Mouse (Mus musculus): ENCODE measurements around the gene Ptprm. TPM values are rescaled to one million over a fixed set of nuclear protein-coding genes. Genes with fewer than 3 reads are reported as not detected.

The Ptprm gene
- polyA plus RNA-seq, 1 experiment = 4.6 TPM

DNA sequence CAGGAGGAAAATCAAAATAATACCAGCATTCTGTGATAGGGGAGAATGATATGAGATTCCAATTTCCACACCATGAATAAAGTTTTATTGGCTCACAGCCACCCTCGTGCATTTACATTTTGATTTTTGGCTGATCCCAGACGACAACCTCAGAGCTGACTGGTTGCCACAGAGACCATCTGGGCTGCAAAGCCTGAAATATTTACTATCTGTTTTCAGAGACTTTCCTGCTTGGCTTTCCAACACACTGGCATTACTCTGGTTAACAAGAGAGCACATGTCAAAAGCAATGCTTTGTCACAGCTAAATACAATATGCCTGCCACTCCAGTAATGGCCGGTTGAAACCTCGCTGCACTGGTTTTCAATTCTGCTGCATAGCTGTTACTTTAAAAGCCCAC lies 269.8 kb downstream of the Ptprm start:
- H3K27ac ChIP-seq (ENCODE audit: control insufficient read depth, insufficient read depth, low read depth, low read length) = no peak overlapping the region
- no peaks in the 10 kb centered on the region for H3K4me1 ChIP-seq (ENCODE audit: control insufficient read depth, insufficient read depth, low read length)
- TF ChIP-seq CTCF (IDR thresholded peaks at IDR 0.05; ENCODE audit: control insufficient read depth, insufficient read depth, insufficient replicate concordance, low read depth, low read length) (no peak), POLR2A (IDR thresholded peaks at IDR 0.05; ENCODE audit: control insufficient read depth, low read depth, low read length) (no peak)
- H3K4me3 ChIP-seq (ENCODE audit: control insufficient read depth, low read depth, low read length) = no peak overlapping the region
- no peaks in the 10 kb centered on the region for H3K36me3 ChIP-seq (ENCODE audit: control insufficient read depth, insufficient read depth, low read length)
- no peaks in the 10 kb centered on the region for H3K27me3 ChIP-seq (ENCODE audit: control insufficient read depth, insufficient read depth, low read length)

DNA sequence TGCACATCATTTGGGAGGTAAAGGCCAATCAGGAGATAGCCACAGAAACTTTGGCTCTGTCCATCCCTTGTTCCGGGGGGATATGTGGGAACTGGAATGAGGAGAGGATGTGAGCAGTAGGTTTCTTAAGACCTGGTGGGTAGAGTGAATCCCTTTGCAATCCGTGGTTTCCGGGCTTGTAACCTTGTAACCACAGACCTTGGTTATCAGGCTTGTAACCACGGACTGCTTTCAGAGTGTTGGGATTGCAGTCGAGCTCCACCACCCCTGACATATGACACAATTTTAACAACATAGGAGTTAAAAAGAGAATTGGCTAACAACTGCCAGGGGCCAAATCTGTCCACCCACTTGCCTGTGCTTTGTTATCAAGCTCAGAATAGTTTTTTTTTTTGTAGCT lies 270.2 kb downstream of the Ptprm start:
- no peaks in the 10 kb centered on the region for H3K4me1 ChIP-seq (ENCODE audit: control insufficient read depth, insufficient read depth, low read length)
- no peak overlapping the region for H3K27ac ChIP-seq (ENCODE audit: control insufficient read depth, insufficient read depth, low read depth, low read length)
- TF ChIP-seq CTCF (IDR thresholded peaks at IDR 0.05; ENCODE audit: control insufficient read depth, insufficient read depth, insufficient replicate concordance, low read depth, low read length) (no peak), POLR2A (IDR thresholded peaks at IDR 0.05; ENCODE audit: control insufficient read depth, low read depth, low read length) (no peak)
- H3K4me3 ChIP-seq (ENCODE audit: control insufficient read depth, low read depth, low read length) = no peak overlapping the region
- H3K27me3 ChIP-seq (ENCODE audit: control insufficient read depth, insufficient read depth, low read length) = no peaks in the 10 kb centered on the region
- no peaks in the 10 kb centered on the region for H3K36me3 ChIP-seq (ENCODE audit: control insufficient read depth, insufficient read depth, low read length)

DNA sequence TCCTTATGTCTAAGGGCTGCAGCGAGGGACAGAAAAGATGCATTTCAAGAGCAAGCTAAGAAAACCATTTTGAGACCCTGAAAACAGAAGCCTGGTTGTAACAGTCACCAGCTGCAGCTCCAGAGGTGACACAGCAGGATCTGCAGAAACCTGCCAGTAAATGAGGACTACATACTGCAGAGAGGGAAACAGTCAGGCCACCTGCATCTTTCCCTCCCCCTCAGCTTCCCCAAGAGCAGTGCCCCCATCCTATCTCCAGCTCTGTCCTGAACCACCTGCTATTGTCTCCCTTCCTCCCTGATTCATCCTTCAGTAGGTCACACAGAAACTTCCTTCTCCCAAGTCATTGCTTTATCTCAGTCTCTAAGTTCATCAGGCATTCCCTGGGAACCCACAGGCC lies 274.7 kb downstream of the Ptprm start:
- Histone ChIP-seq H3K27ac (ENCODE audit: control insufficient read depth, insufficient read depth, low read depth, low read length) (no peak overlapping the region), H3K4me3 (ENCODE audit: control insufficient read depth, low read depth, low read length) (no peak overlapping the region), H3K4me1 (ENCODE audit: control insufficient read depth, insufficient read depth, low read length) (no peaks in the 10 kb centered on the region), H3K27me3 (ENCODE audit: control insufficient read depth, insufficient read depth, low read length) (no peaks in the 10 kb centered on the region), H3K36me3 (ENCODE audit: control insufficient read depth, insufficient read depth, low read length) (no peaks in the 10 kb centered on the region)
- no peak for TF ChIP-seq POLR2A (IDR thresholded peaks at IDR 0.05; ENCODE audit: control insufficient read depth, low read depth, low read length)
- TF ChIP-seq CTCF (IDR thresholded peaks at IDR 0.05; ENCODE audit: control insufficient read depth, insufficient read depth, insufficient replicate concordance, low read depth, low read length) = no peak

DNA sequence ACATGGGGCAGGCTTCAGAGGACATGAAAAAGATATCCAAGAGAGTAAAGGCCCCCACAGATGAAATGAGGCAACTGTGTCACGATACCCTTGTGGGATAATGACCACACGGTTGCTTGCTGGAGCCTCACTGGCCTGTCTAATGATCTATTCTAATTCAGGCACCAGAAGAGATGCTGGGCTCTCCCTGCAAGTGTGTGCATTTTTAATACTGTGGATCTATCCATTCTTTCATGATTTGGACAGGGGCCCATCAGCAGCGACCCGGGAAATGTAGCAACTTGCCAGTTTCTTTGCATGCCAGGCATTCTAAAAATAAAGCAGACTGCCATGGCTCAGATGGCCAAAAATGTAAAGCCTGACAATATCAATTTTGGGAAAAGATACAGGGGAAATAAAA lies 280.7 kb downstream of the Ptprm start:
- Histone ChIP-seq H3K27ac (ENCODE audit: control insufficient read depth, insufficient read depth, low read depth, low read length) (no peak overlapping the region), H3K4me1 (ENCODE audit: control insufficient read depth, insufficient read depth, low read length) (no peaks in the 10 kb centered on the region), H3K4me3 (ENCODE audit: control insufficient read depth, low read depth, low read length) (no peak overlapping the region), H3K36me3 (ENCODE audit: control insufficient read depth, insufficient read depth, low read length) (no peaks in the 10 kb centered on the region), H3K27me3 (ENCODE audit: control insufficient read depth, insufficient read depth, low read length) (no peaks in the 10 kb centered on the region)
- TF ChIP-seq CTCF (IDR thresholded peaks at IDR 0.05; ENCODE audit: control insufficient read depth, insufficient read depth, insufficient replicate concordance, low read depth, low read length) (no peak), POLR2A (IDR thresholded peaks at IDR 0.05; ENCODE audit: control insufficient read depth, low read depth, low read length) (no peak)

DNA sequence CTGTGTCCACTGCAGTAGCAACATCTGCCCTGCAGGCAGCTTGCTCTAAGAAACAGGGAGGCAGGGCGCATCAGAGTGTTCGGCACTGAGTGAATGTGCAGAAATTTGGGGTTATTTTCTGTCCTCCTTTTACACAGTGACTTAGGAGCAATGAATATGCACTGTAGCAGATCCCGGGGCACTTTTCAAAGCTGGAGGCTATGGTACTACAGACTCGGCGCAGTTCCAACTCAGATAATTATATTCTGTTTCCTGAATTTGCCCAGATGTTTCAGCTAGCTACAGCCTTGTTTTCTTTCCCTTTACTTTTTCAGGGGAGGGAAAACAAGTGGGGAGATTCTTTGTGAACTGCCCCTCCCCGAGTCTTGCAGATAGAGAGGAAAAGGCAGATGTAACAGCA lies 281.1 kb downstream of the Ptprm start:
- no peak for TF ChIP-seq POLR2A (IDR thresholded peaks at IDR 0.05; ENCODE audit: control insufficient read depth, low read depth, low read length)
- TF ChIP-seq CTCF (IDR thresholded peaks at IDR 0.05; ENCODE audit: control insufficient read depth, insufficient read depth, insufficient replicate concordance, low read depth, low read length) = no peak
- no peaks in the 10 kb centered on the region for H3K36me3 ChIP-seq (ENCODE audit: control insufficient read depth, insufficient read depth, low read length)
- no peak overlapping the region for H3K4me3 ChIP-seq (ENCODE audit: control insufficient read depth, low read depth, low read length)
- H3K4me1 ChIP-seq (ENCODE audit: control insufficient read depth, insufficient read depth, low read length) = no peaks in the 10 kb centered on the region
- no peaks in the 10 kb centered on the region for H3K27me3 ChIP-seq (ENCODE audit: control insufficient read depth, insufficient read depth, low read length)
- H3K27ac ChIP-seq (ENCODE audit: control insufficient read depth, insufficient read depth, low read depth, low read length) = no peak overlapping the region

DNA sequence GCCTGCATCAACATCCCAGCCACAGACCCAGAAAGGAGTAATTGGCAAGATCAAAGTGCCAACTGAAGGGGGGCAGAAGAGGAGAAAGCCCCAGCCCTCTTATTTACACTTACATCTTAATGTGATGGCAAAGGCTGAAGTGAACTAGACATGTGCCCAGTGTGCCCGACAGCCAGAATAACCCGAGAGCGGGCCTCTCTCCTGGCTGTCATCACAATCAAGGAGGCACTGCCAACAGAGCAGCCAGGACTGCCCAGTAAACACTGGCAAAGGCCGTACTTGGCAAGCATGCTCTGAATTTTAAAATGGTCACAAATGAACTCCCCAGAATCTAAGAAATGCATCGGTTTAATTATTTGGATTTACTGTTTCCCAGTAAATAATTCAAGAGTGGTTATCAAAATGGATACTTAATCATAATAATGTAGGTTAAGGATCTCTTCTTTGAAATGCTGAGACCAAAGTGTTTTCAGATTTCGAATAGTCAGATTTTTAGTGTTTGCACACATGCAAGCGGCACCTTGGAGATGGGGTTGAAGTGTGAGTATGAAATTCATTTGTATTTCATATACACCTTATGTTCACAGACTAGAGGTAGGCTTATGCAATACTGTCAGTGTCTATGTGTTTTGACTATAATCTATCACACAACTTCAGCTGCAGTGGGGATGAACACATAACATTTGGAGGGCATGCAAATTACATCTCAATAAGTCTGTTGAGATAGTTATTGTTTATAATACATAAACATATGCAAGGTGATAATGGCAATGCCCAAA lies 282.8 kb downstream of the Ptprm start:
- no peaks in the 10 kb centered on the region for H3K36me3 ChIP-seq (ENCODE audit: control insufficient read depth, insufficient read depth, low read length)
- H3K4me3 ChIP-seq (ENCODE audit: control insufficient read depth, low read depth, low read length) = no peak overlapping the region
- H3K27me3 ChIP-seq (ENCODE audit: control insufficient read depth, insufficient read depth, low read length) = no peaks in the 10 kb centered on the region
- H3K4me1 ChIP-seq (ENCODE audit: control insufficient read depth, insufficient read depth, low read length) = no peaks in the 10 kb centered on the region
- H3K27ac ChIP-seq (ENCODE audit: control insufficient read depth, insufficient read depth, low read depth, low read length) = no peak overlapping the region
- TF ChIP-seq CTCF (IDR thresholded peaks at IDR 0.05; ENCODE audit: control insufficient read depth, insufficient read depth, insufficient replicate concordance, low read depth, low read length) = no peak
- no peak for TF ChIP-seq POLR2A (IDR thresholded peaks at IDR 0.05; ENCODE audit: control insufficient read depth, low read depth, low read length)

DNA sequence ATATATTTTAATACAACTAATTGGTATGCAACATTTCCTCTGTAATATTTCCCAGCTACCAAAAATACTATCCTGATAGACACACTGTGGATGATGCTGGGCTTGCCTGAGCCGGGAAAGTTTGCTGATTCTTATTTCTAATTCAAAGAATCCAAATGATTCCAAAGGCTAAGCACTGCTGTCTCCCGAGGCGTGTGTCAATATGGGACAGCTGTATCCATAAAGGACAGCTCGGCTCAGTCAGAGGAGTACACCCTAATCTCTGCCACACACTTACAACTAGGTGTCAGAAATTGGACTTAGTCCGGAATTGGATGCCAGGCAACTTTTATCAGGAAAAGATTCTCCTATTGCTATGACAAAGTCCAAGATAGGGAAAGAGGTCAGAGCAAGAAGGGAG lies 290.6 kb downstream of the Ptprm start:
- TF ChIP-seq POLR2A (IDR thresholded peaks at IDR 0.05; ENCODE audit: control insufficient read depth, low read depth, low read length) (no peak), CTCF (IDR thresholded peaks at IDR 0.05; ENCODE audit: control insufficient read depth, insufficient read depth, insufficient replicate concordance, low read depth, low read length) (no peak)
- Histone ChIP-seq H3K36me3 (ENCODE audit: control insufficient read depth, insufficient read depth, low read length) (no peaks in the 10 kb centered on the region), H3K27ac (ENCODE audit: control insufficient read depth, insufficient read depth, low read depth, low read length) (no peak overlapping the region)

More for the DNA sequence above, 290.6 kb downstream of the Ptprm start:
- Histone ChIP-seq H3K27me3 (ENCODE audit: control insufficient read depth, insufficient read depth, low read length) (no peaks in the 10 kb centered on the region), H3K4me1 (ENCODE audit: control insufficient read depth, insufficient read depth, low read length) (peaks cover 5% of the 10 kb centered on the region; the same call in 1 of the 2 replicates), H3K4me3 (ENCODE audit: control insufficient read depth, low read depth, low read length) (no peak overlapping the region)
